Mouse (Mus musculus) brain, adult 2 months (tissue): ENCODE results near the gene Gng7.

Experiments used
- DNase-seq: peaks from one replicate; pipeline ENCODE4 v3.0.0; 2011; ENCODE audit warnings: low read depth, low spot score

Gene Gng7

GRCm38 (mm10) chr10:80901409-80902272, 113.1 kb downstream of the Gng7 start:
- no peak for DNase-seq

- peak; percentile 100 for DNase-seq
Measured at GRCm38 (mm10) chr10:80900318-80901247, 114.2 kb downstream of the Gng7 start, which contains the start of gene Timm13. TSS of gene Timm13 (minus strand) at chr10:80900969.

- DNase-seq, result no peak
Measured at GRCm38 (mm10) chr10:80899591-80900317, 115.0 kb downstream of the Gng7 start.

DNA sequence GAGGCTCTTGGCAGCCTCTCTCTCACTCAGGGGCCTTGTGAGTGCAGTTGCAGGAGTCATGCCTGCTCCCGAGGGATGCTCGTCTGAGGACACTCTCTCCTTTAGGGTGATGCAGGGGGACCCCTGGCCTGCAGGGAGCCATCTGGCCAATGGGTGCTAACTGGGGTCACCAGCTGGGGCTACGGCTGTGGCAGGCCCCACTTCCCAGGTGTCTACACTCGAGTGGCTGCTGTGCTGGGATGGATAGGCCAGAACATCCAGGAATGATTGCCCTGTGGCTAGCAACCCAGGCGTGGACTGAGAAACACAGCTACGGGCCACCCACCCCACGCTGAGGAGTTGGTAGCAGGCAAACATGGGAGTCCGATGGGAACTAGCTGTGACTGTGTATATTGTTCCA, 115.7 kb downstream of the Gng7 start:
- no peak for DNase-seq
